Mouse (Mus musculus): ENCODE measurements at regions not wholly inside any gene's neighbourhood (a gene's known extent, or its start where the extent isn't known, plus 50 kb on each side); places are given as distances from the start of the nearest gene placed in this dataset.

DNA sequence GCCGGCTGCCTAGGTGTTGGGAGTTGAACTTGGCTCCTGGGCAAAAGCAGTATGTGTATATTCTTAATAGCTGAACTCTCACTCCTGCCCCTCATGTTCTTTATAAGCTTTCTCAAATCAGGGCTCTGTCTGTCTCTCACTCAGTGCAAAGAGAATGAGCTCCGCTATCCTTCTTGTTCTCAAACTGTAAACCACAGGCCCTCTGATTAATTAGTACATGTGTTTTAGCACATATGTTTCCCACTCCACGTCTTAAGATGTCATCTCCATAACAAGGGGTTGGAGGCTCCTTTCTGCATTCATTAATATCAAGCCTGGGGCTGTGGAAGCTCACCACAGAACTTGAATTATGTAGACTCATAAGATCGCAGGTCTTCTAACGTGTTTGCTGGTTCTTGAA lies 104.7 kb downstream of the Nsun3 start:
- Histone ChIP-seq H3K27ac (no peak overlapping the region), H3K27me3 (0 out of 2 replicates have a peak, but pooled peaks cover under 1% of the 10 kb centered on the region), H3K4me3 (no peak overlapping the region), H3K9me3 (no peaks in the 10 kb centered on the region), H3K9ac (no peak overlapping the region), H3K4me2 (replicated peaks) (no peak overlapping the region), H3K36me3 (no peaks in the 10 kb centered on the region), H3K4me1 (no peaks in the 10 kb centered on the region)
- 58% methylated on average over 5 of the region's 5 CpGs for WGBS
- ATAC-seq (ENCODE audit: low FRiP score, low read depth): no peak

DNA sequence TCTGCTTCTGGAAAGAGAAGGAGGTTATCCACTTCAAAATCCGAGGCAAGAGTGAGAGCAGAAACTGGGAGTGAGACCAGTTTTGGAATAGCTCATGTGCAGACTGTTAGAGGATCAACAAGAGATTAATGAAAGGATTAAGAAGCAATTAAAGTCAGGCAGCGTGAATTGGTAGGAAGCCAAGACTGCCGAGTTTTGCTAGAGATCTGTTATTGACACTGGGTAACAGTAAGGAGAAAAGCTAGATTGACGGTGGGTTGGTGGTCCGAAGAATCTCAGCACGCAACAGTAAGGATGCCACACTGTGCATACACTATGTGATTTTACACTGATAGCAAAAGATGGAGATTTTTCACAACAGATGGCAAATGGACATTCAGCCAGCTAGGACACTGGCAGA lies 109.8 kb downstream of the Nsun3 start:
- Histone ChIP-seq H3K4me2 (replicated peaks) (no peak overlapping the region), H3K27ac (no peak overlapping the region), H3K27me3 (no peaks in the 10 kb centered on the region), H3K9ac (no peak overlapping the region), H3K36me3 (no peaks in the 10 kb centered on the region), H3K4me1 (no peaks in the 10 kb centered on the region), H3K4me3 (no peak overlapping the region), H3K9me3 (no peaks in the 10 kb centered on the region)
- no peak for ATAC-seq (ENCODE audit: low FRiP score, low read depth)
- 74% methylated on average over 6 of the region's 6 CpGs for WGBS

DNA sequence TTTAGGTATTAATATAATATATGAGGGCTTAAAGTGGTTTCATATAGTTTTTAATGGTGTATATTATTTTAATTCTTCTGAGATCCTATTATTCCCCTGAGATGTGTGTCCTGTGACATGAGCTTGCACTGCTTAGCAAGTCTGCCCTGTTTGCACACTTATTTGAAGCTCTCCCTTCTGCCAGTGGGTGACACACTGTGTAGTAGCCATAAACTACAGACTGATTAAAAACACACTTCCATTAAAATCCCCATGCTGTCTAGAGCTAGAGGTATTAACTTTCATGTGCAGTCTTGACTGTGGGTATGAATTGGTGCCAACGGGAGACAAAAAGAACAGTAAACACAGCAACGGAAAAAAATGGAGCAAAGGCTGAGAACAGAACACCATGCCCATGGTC lies 129.2 kb downstream of the Nsun3 start:
- no peaks in the 10 kb centered on the region for H3K27me3 ChIP-seq
- no peaks in the 10 kb centered on the region for H3K9me3 ChIP-seq
- H3K4me2 ChIP-seq (replicated peaks): no peak overlapping the region
- 21% methylated on average over 2 of the region's 2 CpGs for WGBS
- H3K4me3 ChIP-seq: no peak overlapping the region
- ATAC-seq (ENCODE audit: low FRiP score, low read depth): peak; percentile 52; the same call in 1 of the 2 replicates
- H3K27ac ChIP-seq: no peak overlapping the region
- H3K9ac ChIP-seq: no peak overlapping the region
- peaks cover 7% of the 10 kb centered on the region for H3K4me1 ChIP-seq
- no peaks in the 10 kb centered on the region for H3K36me3 ChIP-seq

DNA sequence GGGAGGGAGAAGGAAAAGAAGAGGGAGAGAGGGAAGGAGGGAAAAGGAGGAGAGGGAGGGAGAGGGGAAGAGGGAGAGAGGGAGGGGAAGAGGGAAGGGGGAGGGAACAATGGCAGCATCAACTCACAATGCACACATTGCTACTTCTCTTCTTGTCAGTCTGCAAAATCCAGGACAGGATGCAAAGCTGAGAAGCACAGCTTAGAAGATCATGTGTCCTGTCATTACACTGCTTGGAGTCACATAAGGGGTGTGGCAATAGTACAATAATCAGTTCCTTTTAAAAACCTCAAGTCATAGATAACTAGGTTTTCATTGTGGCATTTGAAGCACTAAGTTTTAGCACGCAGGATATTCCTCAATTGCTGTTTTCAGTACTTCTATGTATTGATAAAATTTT lies 132.2 kb downstream of the Nsun3 start:
- 87% methylated on average over 1 of the region's 1 CpGs for WGBS
- Histone ChIP-seq H3K9ac (no peak overlapping the region), H3K27me3 (no peaks in the 10 kb centered on the region)

DNA sequence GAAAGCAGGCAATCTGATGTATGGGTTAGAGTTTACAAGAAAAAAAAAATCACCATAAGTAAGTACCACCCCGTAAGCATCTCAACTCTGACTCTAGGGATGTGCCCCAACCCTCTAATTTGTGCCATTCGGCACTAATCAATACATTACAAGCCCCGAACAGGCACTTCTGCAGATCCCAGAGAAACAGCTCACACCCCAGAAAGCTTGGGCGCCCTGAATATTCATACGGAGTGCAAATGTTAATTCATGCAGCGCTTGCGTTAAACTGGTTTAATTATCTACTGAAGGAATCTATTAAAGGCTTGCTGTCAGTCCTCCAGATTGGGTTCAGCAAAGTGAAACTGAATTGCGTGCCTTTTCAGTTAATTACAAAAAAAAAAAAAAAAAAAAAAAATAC lies 132.8 kb downstream of the Nsun3 start:
- Histone ChIP-seq H3K9ac (no peak overlapping the region), H3K4me2 (replicated peaks) (peak overlapping the region; percentile 50), H3K36me3 (no peaks in the 10 kb centered on the region), H3K4me3 (peak overlapping the region; percentile 21; the same call in 1 of the 2 replicates), H3K9me3 (no peaks in the 10 kb centered on the region), H3K27me3 (no peaks in the 10 kb centered on the region), H3K4me1 (peaks cover 7% of the 10 kb centered on the region), H3K27ac (no peak overlapping the region)
- ATAC-seq (ENCODE audit: low FRiP score, low read depth): no peak
- 30% methylated on average over 8 of the region's 8 CpGs for WGBS

More for the DNA sequence above, 132.2 kb downstream of the Nsun3 start:
- Histone ChIP-seq H3K4me3 (no peak overlapping the region), H3K27ac (no peak overlapping the region), H3K36me3 (no peaks in the 10 kb centered on the region), H3K4me1 (peaks cover 7% of the 10 kb centered on the region), H3K9me3 (no peaks in the 10 kb centered on the region), H3K4me2 (replicated peaks) (no peak overlapping the region)
- ATAC-seq (ENCODE audit: low FRiP score, low read depth): no peak

DNA sequence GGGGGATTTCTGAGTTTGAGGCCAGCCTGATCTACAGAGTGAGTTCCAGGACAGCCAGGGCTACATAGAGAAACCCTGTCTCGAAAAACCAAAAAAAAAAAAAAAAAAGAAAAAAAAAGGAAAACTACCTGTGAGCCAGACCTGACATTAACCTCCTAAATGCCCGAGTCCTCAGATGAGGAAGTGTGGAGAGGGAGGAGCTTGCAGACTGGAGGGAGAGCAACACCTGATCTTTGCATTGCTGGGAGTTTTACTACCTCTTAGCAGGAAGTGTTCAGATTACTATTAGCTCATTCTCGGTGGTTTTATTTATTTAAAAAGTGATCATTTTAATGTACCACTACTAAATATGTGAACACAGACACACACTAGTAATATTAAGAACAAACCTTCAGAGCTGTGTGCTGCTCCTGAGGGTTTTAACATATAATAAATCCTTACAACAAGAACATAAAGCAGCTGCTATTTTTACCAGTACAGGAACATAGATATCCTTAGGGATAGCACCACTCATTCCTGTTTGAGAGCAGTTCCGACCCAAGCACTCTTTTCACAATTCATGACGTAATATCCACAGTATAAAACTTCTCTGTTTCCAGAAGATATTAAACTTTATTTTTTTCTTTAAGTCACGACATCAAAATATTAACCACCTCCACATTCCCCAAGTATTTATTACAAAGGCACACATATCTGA lies 133.7 kb downstream of the Nsun3 start:
- Histone ChIP-seq H3K36me3 (no peaks in the 10 kb centered on the region), H3K27ac (no peak overlapping the region), H3K9ac (no peak overlapping the region), H3K9me3 (no peaks in the 10 kb centered on the region), H3K4me3 (no peak overlapping the region), H3K27me3 (no peaks in the 10 kb centered on the region), H3K4me2 (replicated peaks) (no peak overlapping the region), H3K4me1 (peaks cover 7% of the 10 kb centered on the region)
- peak; percentile 80 for ATAC-seq (ENCODE audit: low FRiP score, low read depth)
- WGBS: 30% methylated on average over 6 of the region's 6 CpGs

DNA sequence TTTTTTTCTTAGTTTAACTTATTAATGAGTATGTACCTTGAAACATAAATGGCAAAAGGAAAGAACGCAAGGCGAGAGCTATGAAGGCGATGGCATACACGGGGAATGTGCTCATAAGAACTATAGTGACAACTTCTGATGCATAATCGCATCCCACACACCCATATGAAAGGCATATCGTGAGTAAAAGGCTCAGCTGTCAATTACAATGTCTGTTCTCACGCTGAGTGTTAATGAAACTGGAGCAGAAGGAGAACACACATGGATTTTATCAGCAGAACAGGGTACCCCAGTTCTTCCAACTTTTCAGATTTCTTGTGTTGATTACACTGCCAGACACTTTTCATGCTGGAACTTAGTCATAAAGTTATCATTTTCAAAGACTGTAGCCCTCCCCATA lies 135.8 kb downstream of the Nsun3 start:
- no peak overlapping the region for H3K27ac ChIP-seq
- ATAC-seq (ENCODE audit: low FRiP score, low read depth): no peak
- 77% methylated on average over 7 of the region's 7 CpGs for WGBS

DNA sequence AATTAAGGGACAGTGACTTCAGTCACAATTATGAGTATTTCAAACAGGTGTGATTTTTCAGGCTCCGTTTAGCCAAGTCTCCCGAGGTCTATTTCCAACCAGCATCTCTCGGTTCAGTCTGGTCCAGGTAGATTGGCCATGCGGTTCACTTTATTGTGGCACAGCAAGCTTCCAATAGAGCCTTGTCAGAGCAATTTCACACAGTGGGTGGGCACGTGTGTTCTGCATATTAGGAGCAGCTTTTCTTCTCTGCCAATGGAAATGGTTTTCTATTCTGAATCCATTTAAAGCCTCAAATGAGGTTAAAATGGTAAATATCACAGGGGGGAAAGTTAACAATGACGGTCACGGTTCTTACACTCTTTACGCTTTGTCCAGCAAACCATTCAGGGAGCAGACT lies 138.3 kb downstream of the Nsun3 start:
- Histone ChIP-seq H3K27me3 (no peaks in the 10 kb centered on the region; the same call in 1 of the 2 replicates), H3K4me2 (replicated peaks) (no peak overlapping the region), H3K4me1 (no peaks in the 10 kb centered on the region), H3K9me3 (no peaks in the 10 kb centered on the region), H3K36me3 (no peaks in the 10 kb centered on the region), H3K9ac (no peak overlapping the region), H3K27ac (no peak overlapping the region), H3K4me3 (no peak overlapping the region)
- ATAC-seq (ENCODE audit: low FRiP score, low read depth): no peak
- WGBS: 58% methylated on average over 8 of the region's 8 CpGs

More for the DNA sequence above, 135.8 kb downstream of the Nsun3 start:
- H3K27me3 ChIP-seq: no peaks in the 10 kb centered on the region; the same call in 1 of the 2 replicates
- no peak overlapping the region for H3K4me2 ChIP-seq (replicated peaks)
- peaks cover 3% of the 10 kb centered on the region; the same call in 1 of the 2 replicates for H3K4me1 ChIP-seq
- no peaks in the 10 kb centered on the region for H3K9me3 ChIP-seq
- H3K9ac ChIP-seq: no peak overlapping the region
- H3K36me3 ChIP-seq: no peaks in the 10 kb centered on the region
- no peak overlapping the region for H3K4me3 ChIP-seq

DNA sequence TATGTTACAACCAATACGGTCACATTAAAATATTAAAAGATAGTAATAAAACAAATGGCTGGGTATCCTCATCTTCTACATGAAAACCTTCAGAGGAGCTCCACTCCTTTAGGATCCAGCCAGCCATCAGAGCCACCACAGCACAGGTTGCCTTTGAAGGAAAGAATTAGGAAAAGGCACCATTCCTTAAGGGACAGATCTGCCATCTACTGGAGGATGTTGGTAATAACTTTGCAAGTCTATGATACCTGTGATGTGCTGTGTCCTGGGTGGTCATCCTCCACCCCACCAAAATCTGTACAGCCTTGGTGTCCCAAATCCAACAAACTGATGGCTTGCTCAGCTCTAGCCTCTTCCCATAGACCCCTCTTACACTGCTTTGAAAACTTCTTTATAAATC lies 140.5 kb downstream of the Nsun3 start:
- no peak overlapping the region for H3K4me3 ChIP-seq
- H3K36me3 ChIP-seq: no peaks in the 10 kb centered on the region
- peak; percentile 28; the same call in 1 of the 2 replicates for ATAC-seq (ENCODE audit: low FRiP score, low read depth)
- no peak overlapping the region for H3K9ac ChIP-seq
- H3K27ac ChIP-seq: no peak overlapping the region
- WGBS: 79% methylated on average over 1 of the region's 1 CpGs
- no peaks in the 10 kb centered on the region for H3K9me3 ChIP-seq
- H3K4me1 ChIP-seq: no peaks in the 10 kb centered on the region
- no peaks in the 10 kb centered on the region; the same call in 1 of the 2 replicates for H3K27me3 ChIP-seq
- H3K4me2 ChIP-seq (replicated peaks): no peak overlapping the region

DNA sequence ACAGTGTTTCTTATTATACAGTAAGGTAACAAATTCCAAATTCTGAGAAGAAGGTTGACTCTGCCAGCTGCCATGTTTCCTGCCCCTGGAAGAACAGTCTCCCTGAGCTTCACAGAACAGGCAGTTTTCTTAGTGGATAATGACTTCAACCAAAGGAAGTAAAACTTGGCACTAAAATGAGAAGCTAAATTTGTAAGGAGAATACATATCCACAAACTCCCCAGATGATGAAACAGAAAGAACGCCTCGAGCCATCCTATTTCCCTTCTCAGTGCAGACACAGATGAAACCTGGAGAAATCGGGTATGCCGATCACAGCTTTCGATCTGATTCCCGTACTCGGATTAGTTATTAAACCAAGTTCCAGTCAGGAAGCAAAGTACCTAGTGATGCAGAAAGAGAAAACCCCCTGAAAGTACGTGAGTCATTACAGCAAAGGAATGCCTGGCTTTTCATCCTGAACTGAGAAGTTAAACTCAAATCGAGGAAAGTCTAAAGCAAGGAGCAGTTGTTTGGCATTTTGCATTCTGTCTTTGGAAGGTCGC lies 143.7 kb downstream of the Nsun3 start:
- H3K9ac ChIP-seq: no peak overlapping the region
- H3K9me3 ChIP-seq: no peaks in the 10 kb centered on the region
- WGBS: 88% methylated on average over 10 of the region's 10 CpGs
- no peaks in the 10 kb centered on the region; the same call in 1 of the 2 replicates for H3K27me3 ChIP-seq
- H3K4me3 ChIP-seq: no peak overlapping the region
- no peak for ATAC-seq (ENCODE audit: low FRiP score, low read depth)
- no peaks in the 10 kb centered on the region for H3K4me1 ChIP-seq
- H3K36me3 ChIP-seq: no peaks in the 10 kb centered on the region
- H3K4me2 ChIP-seq (replicated peaks): no peak overlapping the region
- no peak overlapping the region for H3K27ac ChIP-seq

DNA sequence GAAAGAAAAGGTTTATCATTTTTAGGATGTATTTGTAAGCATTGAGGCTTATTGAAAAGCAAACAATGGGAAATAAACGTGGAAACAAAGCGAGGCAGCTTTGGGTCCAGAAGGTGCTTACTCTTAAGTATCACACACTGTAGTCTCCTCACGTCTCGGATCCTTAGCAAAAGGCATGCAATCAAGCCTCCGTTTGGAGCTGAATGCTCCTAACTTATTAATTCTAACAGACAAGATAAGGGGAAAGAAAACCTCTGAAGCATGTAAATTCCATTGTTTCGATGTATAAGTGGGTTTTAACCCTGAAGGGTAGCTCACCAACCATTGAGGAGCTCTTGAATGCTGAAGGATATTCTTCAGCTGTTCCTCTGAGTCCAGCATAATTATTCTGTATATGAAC lies 162.7 kb downstream of the Nsun3 start:
- Histone ChIP-seq H3K27ac (no peak overlapping the region), H3K9me3 (no peaks in the 10 kb centered on the region), H3K4me1 (no peaks in the 10 kb centered on the region), H3K4me3 (no peak overlapping the region), H3K36me3 (no peaks in the 10 kb centered on the region), H3K4me2 (replicated peaks) (no peak overlapping the region), H3K27me3 (no peaks in the 10 kb centered on the region), H3K9ac (no peak overlapping the region)
- 81% methylated on average over 6 of the region's 6 CpGs for WGBS
- no peak for ATAC-seq (ENCODE audit: low FRiP score, low read depth)

DNA sequence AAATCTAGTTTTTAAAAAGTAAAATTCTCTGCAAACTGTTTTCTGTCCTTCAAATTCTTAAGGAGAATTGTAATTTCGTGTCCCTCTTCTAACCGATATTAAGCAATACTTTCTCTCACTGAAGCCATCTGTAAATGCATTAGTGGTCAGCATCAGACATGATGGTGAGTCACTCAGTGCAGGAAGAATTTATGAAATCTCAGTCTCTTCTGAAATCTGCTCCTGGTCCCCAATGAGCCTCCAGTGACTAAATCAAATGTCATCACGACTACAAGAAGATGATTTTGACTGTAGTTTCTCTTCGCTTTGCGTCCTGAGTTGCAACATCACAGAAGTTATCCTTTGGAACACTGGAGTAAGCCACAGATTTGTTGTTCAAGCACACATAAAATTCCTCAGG lies 175.7 kb downstream of the Nsun3 start:
- Histone ChIP-seq H3K4me2 (replicated peaks) (no peak overlapping the region), H3K27ac (no peak overlapping the region), H3K9ac (no peak overlapping the region)

DNA sequence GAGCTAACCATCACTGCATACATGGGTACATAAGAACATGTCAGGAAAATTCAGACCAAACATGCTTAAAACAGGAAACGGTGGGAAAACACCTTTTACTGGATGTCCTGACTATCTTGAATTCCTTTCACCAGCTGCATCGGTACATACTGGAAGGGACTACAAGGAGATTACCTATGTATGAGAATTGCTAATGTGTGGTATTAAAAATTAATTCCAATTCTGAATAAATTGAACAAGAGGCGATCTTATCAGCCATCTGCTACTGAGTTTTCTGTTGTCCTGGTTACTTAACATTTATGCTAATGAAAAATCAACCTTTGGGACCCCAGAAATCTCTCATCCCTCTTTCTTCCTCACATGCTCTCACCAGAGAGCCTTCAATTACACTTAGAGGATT lies 178.0 kb downstream of the Nsun3 start:
- Histone ChIP-seq H3K9me3 (no peaks in the 10 kb centered on the region), H3K36me3 (no peaks in the 10 kb centered on the region), H3K27me3 (no peaks in the 10 kb centered on the region), H3K9ac (no peak overlapping the region), H3K4me1 (no peaks in the 10 kb centered on the region), H3K4me2 (replicated peaks) (no peak overlapping the region), H3K4me3 (no peak overlapping the region), H3K27ac (no peak overlapping the region)
- no peak for ATAC-seq (ENCODE audit: low FRiP score, low read depth)
- 88% methylated on average over 3 of the region's 3 CpGs for WGBS

More for the DNA sequence above, 175.7 kb downstream of the Nsun3 start:
- WGBS: 88% methylated on average over 5 of the region's 5 CpGs
- H3K9me3 ChIP-seq: no peaks in the 10 kb centered on the region
- H3K27me3 ChIP-seq: no peaks in the 10 kb centered on the region
- no peaks in the 10 kb centered on the region for H3K4me1 ChIP-seq
- ATAC-seq (ENCODE audit: low FRiP score, low read depth): no peak
- no peak overlapping the region for H3K4me3 ChIP-seq
- H3K36me3 ChIP-seq: no peaks in the 10 kb centered on the region

Data from limb, embryonic 13.5 days (tissue).